Mouse (Mus musculus) midbrain, embryonic 16.5 days (tissue): ENCODE results near the gene Rflna. TPM values are rescaled to one million over a fixed set of nuclear protein-coding genes. Genes with fewer than 3 reads are reported as not detected.

Source experiments
- ATAC-seq: fragments of 200-750 bp; cut with Nextera tagmentation; 2 replicates; pipeline ENCODE4 v1.8.0; 2017; ENCODE audit warnings: moderate TSS enrichment
- H3K27ac ChIP-seq: fragments of 300-500 bp; sonication (generic); 2 replicates; pipeline ENCODE4 v1.5.1; 2014; ENCODE audit warnings: mild to moderate bottlenecking, low read length, mixed read lengths
- H3K27me3 ChIP-seq: fragments of 300-500 bp; sonication (generic); 2 replicates; pipeline ENCODE4 v1.6.1; 2014; ENCODE audit warnings: low read depth, low read length, mixed read lengths; ENCODE audit not compliant: control insufficient read depth, insufficient read depth
- H3K36me3 ChIP-seq: fragments of 300-500 bp; sonication (generic); 2 replicates; pipeline ENCODE4 v1.6.1; 2014; ENCODE audit warnings: mild to moderate bottlenecking, low read length, moderate library complexity, mixed read lengths; ENCODE audit not compliant: control insufficient read depth, insufficient read depth
- H3K4me1 ChIP-seq: fragments of 300-500 bp; sonication (generic); 2 replicates; pipeline ENCODE4 v1.6.1; 2014; ENCODE audit warnings: mild to moderate bottlenecking, low read length, mixed read lengths; ENCODE audit not compliant: control insufficient read depth, insufficient read depth
- H3K4me2 ChIP-seq: fragments of 300-500 bp; sonication (generic); 2 replicates; pipeline ENCODE4 v1.6.1; 2014; ENCODE audit warnings: mild to moderate bottlenecking, low read length, mixed read lengths
- H3K4me3 ChIP-seq: fragments of 300-500 bp; sonication (generic); 2 replicates; pipeline ENCODE4 v1.5.1; 2014; ENCODE audit warnings: low read depth, mild to moderate bottlenecking, low read length, moderate library complexity, mixed read lengths
- H3K9ac ChIP-seq: fragments of 300-500 bp; sonication (generic); 2 replicates; pipeline ENCODE4 v1.6.1; 2014; ENCODE audit warnings: low read depth, low read length, mixed read lengths
- H3K9me3 ChIP-seq: fragments of 300-500 bp; sonication (generic); replicated peaks from 2 replicates; pipeline ENCODE4 v1.6.1; 2014; ENCODE audit warnings: mild to moderate bottlenecking, low read length, mixed read lengths; ENCODE audit not compliant: control insufficient read depth, poor library complexity, severe bottlenecking
- WGBS: fragments of 180-500 bp; shearing (Covaris S2); extraction: QIAGEN DNeasy Blood & Tissue Kit; methylation state at CpG from one replicate; pipeline ENCODE4 v1.1.7; 2014; 5-methylcytosine and 5-hydroxymethylcytosine counted together
- polyA plus RNA-seq: library from polyadenylated mRNA; unstranded; fragments of >200 nt; fragmentation: Nextera tagmentation; extraction: Ambion mirVana; gene quantifications from 2 replicates; pipeline ENCODE4 v1.2.1, GENCODE M21; 2015

Gene Rflna
- polyA plus RNA-seq, 1 experiment from 2014 or later = 7.1 TPM

GRCm38 (mm10) chr5:124997913-124998312 lies 5.1 kb upstream of the Rflna start:
- no peak for ATAC-seq
- Histone ChIP-seq H3K4me1 (0 out of 2 replicates have a peak, but pooled peaks cover 3% of the 10 kb centered on the region), H3K4me3 (no peak overlapping the region), H3K27ac (no peak overlapping the region), H3K36me3 (no peaks in the 10 kb centered on the region), H3K27me3 (peaks cover 3% of the 10 kb centered on the region), H3K9ac (no peak overlapping the region), H3K4me2 (no peak overlapping the region), H3K9me3 (no peaks in the 10 kb centered on the region)
- WGBS = 90% methylated on average over 4 of the region's 4 CpGs

- Histone ChIP-seq H3K27me3 (peaks cover 11% of the 10 kb centered on the region), H3K4me3 (no peak overlapping the region), H3K27ac (no peak overlapping the region), H3K4me2 (no peak overlapping the region), H3K4me1 (0 out of 2 replicates have a peak, but pooled peaks cover 8% of the 10 kb centered on the region), H3K9ac (no peak overlapping the region), H3K9me3 (no peaks in the 10 kb centered on the region), H3K36me3 (no peaks in the 10 kb centered on the region)
- ATAC-seq = no peak
- 72% methylated on average over 10 of the region's 10 CpGs for WGBS
These were observed 2.2 kb upstream of the Rflna start for GRCm38 (mm10) chr5:125000756-125001250.

- WGBS = 9% methylated on average over 15 of the region's 15 CpGs
- H3K27ac ChIP-seq = no peak overlapping the region
- no peak for ATAC-seq
- peak overlapping the region; percentile 65 for H3K4me2 ChIP-seq
- no peaks in the 10 kb centered on the region for H3K36me3 ChIP-seq
- H3K4me3 ChIP-seq = peak overlapping the region; percentile 37
- H3K9ac ChIP-seq = 0 out of 2 replicates have a peak overlapping the region, but pooled peaks have one; percentile 23
- H3K27me3 ChIP-seq = peaks cover 11% of the 10 kb centered on the region
- peaks cover 12% of the 10 kb centered on the region; the same call in 1 of the 2 replicates for H3K4me1 ChIP-seq
- H3K9me3 ChIP-seq = no peaks in the 10 kb centered on the region
These were observed 843 bp downstream of the Rflna start for GRCm38 (mm10) chr5:125003873-125004255.

GRCm38 (mm10) chr5:125005871-125006652 lies 3.0 kb downstream of the Rflna start:
- Histone ChIP-seq H3K27me3 (peaks cover 11% of the 10 kb centered on the region), H3K9ac (no peak overlapping the region), H3K27ac (no peak overlapping the region), H3K4me2 (no peak overlapping the region), H3K4me3 (no peak overlapping the region), H3K36me3 (no peaks in the 10 kb centered on the region), H3K4me1 (peaks cover 12% of the 10 kb centered on the region; the same call in 1 of the 2 replicates), H3K9me3 (no peaks in the 10 kb centered on the region)
- ATAC-seq = no peak
- 73% methylated on average over 9 of the region's 9 CpGs for WGBS

GRCm38 (mm10) chr5:125006896-125007295 lies 3.9 kb downstream of the Rflna start:
- Histone ChIP-seq H3K4me2 (no peak overlapping the region), H3K27me3 (peaks cover 11% of the 10 kb centered on the region), H3K4me3 (no peak overlapping the region), H3K36me3 (no peaks in the 10 kb centered on the region), H3K9ac (no peak overlapping the region), H3K4me1 (peaks cover 12% of the 10 kb centered on the region; the same call in 1 of the 2 replicates), H3K9me3 (no peaks in the 10 kb centered on the region), H3K27ac (no peak overlapping the region)
- 74% methylated on average over 5 of the region's 5 CpGs for WGBS
- ATAC-seq = no peak

GRCm38 (mm10) chr5:125011166-125011565 lies 8.1 kb downstream of the Rflna start:
- no peak for ATAC-seq
- H3K27ac ChIP-seq = no peak overlapping the region
- H3K36me3 ChIP-seq = peaks cover 7% of the 10 kb centered on the region; the same call in 1 of the 2 replicates
- 89% methylated on average over 24 of the region's 24 CpGs for WGBS
- no peaks in the 10 kb centered on the region for H3K27me3 ChIP-seq
- no peak overlapping the region for H3K4me3 ChIP-seq
- no peak overlapping the region for H3K4me2 ChIP-seq
- H3K9ac ChIP-seq = no peak overlapping the region
- no peaks in the 10 kb centered on the region for H3K9me3 ChIP-seq
- peaks cover under 1% of the 10 kb centered on the region; the same call in 1 of the 2 replicates for H3K4me1 ChIP-seq

GRCm38 (mm10) chr5:125011628-125012027 lies 8.6 kb downstream of the Rflna start:
- Histone ChIP-seq H3K9me3 (no peaks in the 10 kb centered on the region), H3K9ac (no peak overlapping the region), H3K4me3 (no peak overlapping the region), H3K36me3 (peaks cover 9% of the 10 kb centered on the region), H3K27ac (no peak overlapping the region), H3K4me2 (no peak overlapping the region), H3K27me3 (no peaks in the 10 kb centered on the region), H3K4me1 (no peaks in the 10 kb centered on the region)
- no peak for ATAC-seq
- whole genome bisulfite sequencing = 94% methylated on average over 8 of the region's 8 CpGs

GRCm38 (mm10) chr5:125014497-125014896 lies 11.5 kb downstream of the Rflna start:
- H3K9me3 ChIP-seq = no peaks in the 10 kb centered on the region
- ATAC-seq = no peak
- H3K9ac ChIP-seq = no peak overlapping the region
- no peak overlapping the region for H3K4me3 ChIP-seq
- no peak overlapping the region for H3K4me2 ChIP-seq
- no peaks in the 10 kb centered on the region for H3K27me3 ChIP-seq
- no peaks in the 10 kb centered on the region for H3K4me1 ChIP-seq
- H3K27ac ChIP-seq = no peak overlapping the region
- 55% methylated on average over 7 of the region's 7 CpGs for WGBS
- peaks cover 28% of the 10 kb centered on the region for H3K36me3 ChIP-seq

GRCm38 (mm10) chr5:125015066-125015465 lies 12.0 kb downstream of the Rflna start:
- H3K4me2 ChIP-seq = no peak overlapping the region
- no peaks in the 10 kb centered on the region for H3K27me3 ChIP-seq
- H3K4me1 ChIP-seq = no peaks in the 10 kb centered on the region
- peaks cover 28% of the 10 kb centered on the region for H3K36me3 ChIP-seq
- H3K9me3 ChIP-seq = no peaks in the 10 kb centered on the region
- H3K27ac ChIP-seq = no peak overlapping the region
- H3K9ac ChIP-seq = no peak overlapping the region
- WGBS = 90% methylated on average over 3 of the region's 3 CpGs
- no peak for ATAC-seq
- H3K4me3 ChIP-seq = no peak overlapping the region
